Mouse (Mus musculus) ovary, postnatal 10 days (tissue): ENCODE measurements at regions not wholly inside any gene's neighbourhood (a gene's known extent, or its start where the extent isn't known, plus 50 kb on each side); places are given as distances from the start of the nearest gene placed in this dataset.

Source experiments
- DNase-seq: peaks from one replicate; pipeline ENCODE4 v3.0.0; 2022; ENCODE audit warnings: low spot score

GRCm38 (mm10) chr11:18413769-18414168, 460.1 kb upstream of the Etaa1 start:
- no peak for DNase-seq

- DNase-seq = no peak
Observed at GRCm38 (mm10) chr11:18408071-18408752, 454.5 kb upstream of the Etaa1 start.

- DNase-seq = no peak
Observed at GRCm38 (mm10) chr11:18399561-18399960, 445.9 kb upstream of the Etaa1 start.

GRCm38 (mm10) chr11:18396397-18396796, 442.7 kb upstream of the Etaa1 start:
- DNase-seq = no peak

- no peak for DNase-seq
Observed at GRCm38 (mm10) chr11:18395631-18396030, 442.0 kb upstream of the Etaa1 start.

- DNase-seq = no peak
Observed at GRCm38 (mm10) chr11:18372813-18373332, 419.2 kb upstream of the Etaa1 start.

- DNase-seq = no peak
Observed at GRCm38 (mm10) chr11:18371304-18371703, 417.6 kb upstream of the Etaa1 start.

- DNase-seq = no peak
Observed at GRCm38 (mm10) chr11:18370861-18371260, 417.2 kb upstream of the Etaa1 start.

- no peak for DNase-seq
Observed at GRCm38 (mm10) chr11:18354866-18355265, 401.2 kb upstream of the Etaa1 start.

- DNase-seq = no peak
Observed at GRCm38 (mm10) chr11:18354156-18354555, 400.5 kb upstream of the Etaa1 start.

- DNase-seq = no peak
Observed at GRCm38 (mm10) chr11:18347841-18348240, 394.2 kb upstream of the Etaa1 start.

GRCm38 (mm10) chr11:18313510-18314301, 360.0 kb upstream of the Etaa1 start:
- no peak for DNase-seq

GRCm38 (mm10) chr11:18296194-18297125, 342.8 kb upstream of the Etaa1 start:
- no peak for DNase-seq

- no peak for DNase-seq
Observed at GRCm38 (mm10) chr11:18278585-18279136, 325.0 kb upstream of the Etaa1 start.

- DNase-seq = no peak
Observed at GRCm38 (mm10) chr11:18272392-18272791, 318.7 kb upstream of the Etaa1 start.

GRCm38 (mm10) chr11:18266161-18266560, 312.5 kb upstream of the Etaa1 start:
- DNase-seq = no peak

GRCm38 (mm10) chr11:18262901-18263300, 309.2 kb upstream of the Etaa1 start:
- no peak for DNase-seq

GRCm38 (mm10) chr11:18249236-18249635, 295.6 kb upstream of the Etaa1 start:
- no peak for DNase-seq

GRCm38 (mm10) chr11:18216762-18217161, 263.1 kb upstream of the Etaa1 start:
- DNase-seq = no peak

GRCm38 (mm10) chr11:18173028-18173427, 219.4 kb upstream of the Etaa1 start:
- DNase-seq = no peak

- DNase-seq = no peak
Observed at GRCm38 (mm10) chr11:18171207-18171776, 217.6 kb upstream of the Etaa1 start.
